Mouse (Mus musculus): ENCODE measurements at regions not wholly inside any gene's neighbourhood (a gene's known extent, or its start where the extent isn't known, plus 50 kb on each side); places are given as distances from the start of the nearest gene placed in this dataset.

DNA sequence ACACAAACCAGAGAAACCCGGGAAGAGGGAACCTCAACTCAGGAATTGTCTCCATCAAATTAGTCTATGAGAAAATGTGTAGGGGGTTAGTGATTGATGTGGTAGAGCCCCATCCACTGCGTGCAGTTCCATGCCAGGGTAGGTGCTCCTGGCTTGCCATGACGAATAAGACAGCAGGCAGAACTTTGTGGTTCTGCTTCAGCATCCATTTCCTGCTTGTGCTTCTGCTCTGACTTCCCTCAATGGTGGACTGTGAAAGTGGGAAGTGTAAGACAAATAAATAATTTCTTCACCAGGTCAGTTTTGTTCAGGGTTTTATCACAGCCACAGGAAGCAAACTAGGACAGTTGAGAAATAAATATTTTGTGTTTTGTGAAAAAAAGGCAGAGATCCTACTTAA, 150.9 kb upstream of the Pdcd1 start:
- no peaks in the 10 kb centered on the region for H3K9me3 ChIP-seq (ENCODE audit: control insufficient read depth, low read depth, low read length)
- WGBS, result 80% methylated on average over 3 of the region's 3 CpGs
- no peak overlapping the region for H3K4me3 ChIP-seq (ENCODE audit: low read depth, low read length)
- H3K27me3 ChIP-seq (ENCODE audit: control insufficient read depth, insufficient read depth, low read length), result no peaks in the 10 kb centered on the region
- H3K27ac ChIP-seq (ENCODE audit: low read length), result no peak overlapping the region
- no peak for ATAC-seq (ENCODE audit: insufficient number of reproducible peaks, insufficient read depth, low FRiP score, low read depth)
- H3K36me3 ChIP-seq (ENCODE audit: control insufficient read depth, insufficient read depth, low read length), result no peaks in the 10 kb centered on the region
- H3K4me2 ChIP-seq (replicated peaks; ENCODE audit: low read depth, low read length), result no peak overlapping the region
- H3K4me1 ChIP-seq (ENCODE audit: control insufficient read depth, insufficient read depth, low read length), result no peaks in the 10 kb centered on the region
- no peak overlapping the region for H3K9ac ChIP-seq (replicated peaks; ENCODE audit: low read depth, low read length)

DNA sequence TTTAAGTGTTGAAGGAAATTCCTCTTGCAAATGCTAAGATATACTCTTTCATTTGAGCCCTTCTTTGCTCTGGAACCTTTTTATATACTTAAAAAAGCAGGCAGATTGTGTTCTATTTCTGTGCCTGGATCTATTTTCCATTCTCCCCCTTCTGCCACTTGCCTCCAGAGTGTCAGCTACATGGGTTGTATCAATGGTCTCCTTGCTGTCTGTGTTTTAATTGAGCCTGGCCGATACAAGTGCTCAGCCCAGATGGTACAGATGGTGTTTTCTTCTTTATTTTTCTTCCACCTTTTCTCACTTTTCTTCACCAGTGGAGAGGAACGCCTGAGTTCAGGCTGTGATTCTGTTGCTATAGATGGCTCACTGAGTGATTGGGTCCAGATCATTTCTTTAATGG, 131.5 kb upstream of the Pdcd1 start:
- no peak overlapping the region for H3K27ac ChIP-seq (ENCODE audit: low read length)
- WGBS, result 84% methylated on average over 2 of the region's 2 CpGs

DNA sequence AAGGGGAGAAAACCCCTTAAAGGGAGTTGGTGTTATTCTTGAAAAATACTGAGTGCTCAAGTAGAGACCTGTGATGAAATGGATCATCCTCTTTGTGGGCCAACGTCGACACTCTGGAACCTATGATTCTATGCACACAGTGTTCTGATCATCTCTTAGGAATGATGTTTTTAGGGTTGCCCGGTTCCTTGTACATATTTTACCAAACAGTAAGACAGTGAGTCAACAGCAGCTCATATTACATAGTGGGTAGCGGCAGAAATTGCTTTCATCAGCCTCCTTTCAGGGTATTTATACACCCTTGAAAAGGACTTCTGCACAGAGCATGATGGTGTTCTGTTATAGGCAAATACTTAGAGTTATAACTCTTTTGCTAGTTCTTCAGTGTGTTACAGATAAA, 97.6 kb upstream of the Pdcd1 start:
- H3K36me3 ChIP-seq (ENCODE audit: control insufficient read depth, insufficient read depth, low read length), result no peaks in the 10 kb centered on the region
- H3K9me3 ChIP-seq (ENCODE audit: control insufficient read depth, low read depth, low read length), result no peaks in the 10 kb centered on the region
- H3K9ac ChIP-seq (replicated peaks; ENCODE audit: low read depth, low read length), result no peak overlapping the region
- no peak overlapping the region for H3K4me3 ChIP-seq (ENCODE audit: low read depth, low read length)
- H3K27ac ChIP-seq (ENCODE audit: low read length), result no peak overlapping the region
- 65% methylated on average over 4 of the region's 4 CpGs for WGBS
- H3K27me3 ChIP-seq (ENCODE audit: control insufficient read depth, insufficient read depth, low read length), result no peaks in the 10 kb centered on the region
- no peaks in the 10 kb centered on the region for H3K4me1 ChIP-seq (ENCODE audit: control insufficient read depth, insufficient read depth, low read length)
- H3K4me2 ChIP-seq (replicated peaks; ENCODE audit: low read depth, low read length), result no peak overlapping the region
- no peak for ATAC-seq (ENCODE audit: insufficient number of reproducible peaks, insufficient read depth, low FRiP score, low read depth)

More for the DNA sequence above, 131.5 kb upstream of the Pdcd1 start:
- H3K4me2 ChIP-seq (replicated peaks; ENCODE audit: low read depth, low read length), result no peak overlapping the region
- no peaks in the 10 kb centered on the region for H3K4me1 ChIP-seq (ENCODE audit: control insufficient read depth, insufficient read depth, low read length)
- H3K4me3 ChIP-seq (ENCODE audit: low read depth, low read length), result no peak overlapping the region
- no peaks in the 10 kb centered on the region for H3K27me3 ChIP-seq (ENCODE audit: control insufficient read depth, insufficient read depth, low read length)
- no peaks in the 10 kb centered on the region for H3K9me3 ChIP-seq (ENCODE audit: control insufficient read depth, low read depth, low read length)
- no peak overlapping the region for H3K9ac ChIP-seq (replicated peaks; ENCODE audit: low read depth, low read length)
- H3K36me3 ChIP-seq (ENCODE audit: control insufficient read depth, insufficient read depth, low read length), result no peaks in the 10 kb centered on the region
- no peak for ATAC-seq (ENCODE audit: insufficient number of reproducible peaks, insufficient read depth, low FRiP score, low read depth)

DNA sequence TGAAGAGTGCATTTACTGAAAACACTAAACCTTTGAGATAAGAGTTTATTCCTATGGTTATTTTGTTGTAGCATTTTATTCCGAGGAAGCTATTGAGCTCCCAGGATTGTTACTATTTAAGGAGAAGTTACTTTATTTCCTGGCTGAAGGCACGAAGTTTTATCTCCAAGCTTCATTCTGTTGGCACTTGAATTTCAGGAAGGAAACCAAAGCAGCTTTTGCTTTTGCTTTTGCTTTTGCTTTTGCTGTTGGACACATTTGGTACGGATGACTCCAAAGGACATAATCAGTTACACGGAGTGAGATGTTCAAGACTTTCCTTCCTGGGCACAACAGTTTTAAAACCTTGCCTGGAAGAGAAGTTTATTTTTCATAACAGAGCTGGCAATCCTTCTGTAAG, 94.7 kb upstream of the Pdcd1 start:
- no peaks in the 10 kb centered on the region for H3K4me1 ChIP-seq (ENCODE audit: control insufficient read depth, insufficient read depth, low read length)
- H3K9me3 ChIP-seq (ENCODE audit: control insufficient read depth, low read depth, low read length), result no peaks in the 10 kb centered on the region
- H3K4me3 ChIP-seq (ENCODE audit: low read depth, low read length), result no peak overlapping the region
- 70% methylated on average over 4 of the region's 4 CpGs for WGBS
- no peaks in the 10 kb centered on the region for H3K27me3 ChIP-seq (ENCODE audit: control insufficient read depth, insufficient read depth, low read length)
- no peak overlapping the region for H3K9ac ChIP-seq (replicated peaks; ENCODE audit: low read depth, low read length)
- H3K36me3 ChIP-seq (ENCODE audit: control insufficient read depth, insufficient read depth, low read length), result no peaks in the 10 kb centered on the region
- ATAC-seq (ENCODE audit: insufficient number of reproducible peaks, insufficient read depth, low FRiP score, low read depth), result no peak
- no peak overlapping the region for H3K27ac ChIP-seq (ENCODE audit: low read length)
- H3K4me2 ChIP-seq (replicated peaks; ENCODE audit: low read depth, low read length), result no peak overlapping the region

GRCm38 (mm10) chr1:94140518-94140917, 88.2 kb upstream of the Pdcd1 start:
- WGBS, result 58% methylated on average over 3 of the region's 3 CpGs
- Histone ChIP-seq H3K9ac (replicated peaks; ENCODE audit: low read depth, low read length) (no peak overlapping the region), H3K4me2 (replicated peaks; ENCODE audit: low read depth, low read length) (no peak overlapping the region), H3K36me3 (ENCODE audit: control insufficient read depth, insufficient read depth, low read length) (no peaks in the 10 kb centered on the region), H3K27ac (ENCODE audit: low read length) (no peak overlapping the region), H3K9me3 (ENCODE audit: control insufficient read depth, low read depth, low read length) (no peaks in the 10 kb centered on the region), H3K27me3 (ENCODE audit: control insufficient read depth, insufficient read depth, low read length) (no peaks in the 10 kb centered on the region), H3K4me1 (ENCODE audit: control insufficient read depth, insufficient read depth, low read length) (no peaks in the 10 kb centered on the region), H3K4me3 (ENCODE audit: low read depth, low read length) (no peak overlapping the region)
- ATAC-seq (ENCODE audit: insufficient number of reproducible peaks, insufficient read depth, low FRiP score, low read depth), result no peak

DNA sequence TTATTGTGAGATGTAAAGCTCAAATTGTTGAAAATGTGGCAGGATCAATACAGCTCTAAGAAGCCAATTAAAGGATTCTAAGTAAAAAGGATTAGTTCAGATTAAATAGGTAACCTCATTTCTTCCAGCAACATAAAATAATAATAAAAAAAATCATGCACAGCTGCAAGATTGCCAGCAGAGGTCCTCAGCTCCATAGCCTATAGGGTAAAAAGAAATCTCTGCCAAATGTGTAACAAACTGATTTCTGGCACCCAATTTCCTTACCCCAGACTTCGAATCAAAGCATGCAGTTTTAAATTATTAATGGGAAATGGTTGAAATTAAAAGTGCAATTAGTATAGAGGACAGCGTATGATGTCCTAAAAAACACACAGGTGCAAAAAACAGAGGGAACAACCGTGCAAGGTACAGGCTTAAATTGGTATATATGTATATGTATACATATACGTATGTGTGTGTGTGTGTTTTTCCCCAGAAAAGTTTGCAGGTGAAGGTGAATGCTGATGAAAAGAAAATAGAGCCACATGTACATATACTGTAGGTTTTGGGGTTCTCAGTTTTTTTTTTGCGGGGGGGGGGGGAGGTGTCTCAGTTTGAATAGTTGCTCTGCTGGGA, 87.2 kb upstream of the Pdcd1 start:
- no peaks in the 10 kb centered on the region for H3K4me1 ChIP-seq (ENCODE audit: control insufficient read depth, insufficient read depth, low read length)
- 75% methylated on average over 5 of the region's 5 CpGs for WGBS
- H3K9ac ChIP-seq (replicated peaks; ENCODE audit: low read depth, low read length), result no peak overlapping the region
- H3K4me3 ChIP-seq (ENCODE audit: low read depth, low read length), result no peak overlapping the region
- no peaks in the 10 kb centered on the region for H3K36me3 ChIP-seq (ENCODE audit: control insufficient read depth, insufficient read depth, low read length)
- H3K27ac ChIP-seq (ENCODE audit: low read length), result no peak overlapping the region
- ATAC-seq (ENCODE audit: insufficient number of reproducible peaks, insufficient read depth, low FRiP score, low read depth), result no peak
- H3K9me3 ChIP-seq (ENCODE audit: control insufficient read depth, low read depth, low read length), result no peaks in the 10 kb centered on the region
- H3K27me3 ChIP-seq (ENCODE audit: control insufficient read depth, insufficient read depth, low read length), result no peaks in the 10 kb centered on the region
- no peak overlapping the region for H3K4me2 ChIP-seq (replicated peaks; ENCODE audit: low read depth, low read length)

DNA sequence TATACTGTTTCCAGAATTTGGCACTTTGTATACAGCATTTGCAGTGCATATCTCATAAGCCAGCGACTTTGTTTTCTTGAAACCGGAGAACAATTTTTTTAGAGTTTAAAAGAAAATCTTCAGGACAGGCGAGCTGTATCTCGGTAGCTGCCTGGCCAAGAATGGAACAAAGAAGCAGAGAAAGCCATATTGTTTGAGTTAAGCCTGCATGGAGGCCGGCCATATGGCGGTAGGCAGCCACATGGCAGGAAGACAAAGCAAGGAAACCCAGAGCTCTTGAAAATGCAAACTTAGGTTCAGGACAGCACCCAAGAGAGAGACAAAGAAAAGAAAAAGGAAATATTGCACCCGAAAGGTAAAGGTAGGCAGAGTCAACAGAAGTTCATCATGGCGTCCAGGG, 84.4 kb upstream of the Pdcd1 start:
- 84% methylated on average over 8 of the region's 8 CpGs for WGBS
- no peaks in the 10 kb centered on the region for H3K4me1 ChIP-seq (ENCODE audit: control insufficient read depth, insufficient read depth, low read length)
- ATAC-seq (ENCODE audit: insufficient number of reproducible peaks, insufficient read depth, low FRiP score, low read depth), result no peak
- no peaks in the 10 kb centered on the region for H3K36me3 ChIP-seq (ENCODE audit: control insufficient read depth, insufficient read depth, low read length)
- no peak overlapping the region for H3K4me3 ChIP-seq (ENCODE audit: low read depth, low read length)
- H3K27me3 ChIP-seq (ENCODE audit: control insufficient read depth, insufficient read depth, low read length), result no peaks in the 10 kb centered on the region
- no peak overlapping the region for H3K4me2 ChIP-seq (replicated peaks; ENCODE audit: low read depth, low read length)
- H3K9ac ChIP-seq (replicated peaks; ENCODE audit: low read depth, low read length), result no peak overlapping the region
- H3K9me3 ChIP-seq (ENCODE audit: control insufficient read depth, low read depth, low read length), result no peaks in the 10 kb centered on the region
- no peak overlapping the region for H3K27ac ChIP-seq (ENCODE audit: low read length)

All from stomach, embryonic 14.5 days (tissue).